Mouse (Mus musculus): ENCODE data around the gene Olfr433. TPM values are rescaled to one million over a fixed set of nuclear protein-coding genes. Genes with fewer than 3 reads are reported as not detected.

Olfr433 gene
- not detected for polyA plus RNA-seq (2014; fragmentation: Illumina TruSeq; extraction: RNeasy Lipid Tissue Mini Kit (QIAGEN cat#74804); ENCODE audit: low read depth, low replicate concordance)

GRCm38 (mm10) chr1:174040523-174041177 lies at the start of gene Olfr433:
Gene Olfr433, plus strand, starts transcription at chr1:174040705.

GRCm38 (mm10) chr1:174031698-174032097 lies 8.8 kb upstream of the Olfr433 start, which contains the start of gene Ifi205:
Gene Ifi205, minus strand, starts transcription at chr1:174031810.

GRCm38 (mm10) chr1:174048893-174049292 lies 8.4 kb downstream of the Olfr433 start, which contains the start of gene Olfr432:
Gene Olfr432, plus strand, starts transcription at chr1:174049205.

GRCm38 (mm10) chr1:174066305-174066704 lies 25.8 kb downstream of the Olfr433 start, which contains the start of gene Olfr430:
Gene Olfr430, plus strand, starts transcription at chr1:174066605.

GRCm38 (mm10) chr1:174084031-174084430 lies 43.5 kb downstream of the Olfr433 start, which contains the start of gene Olfr429:
Gene Olfr429, plus strand, starts transcription at chr1:174084331.

Other genes with a start within 250 kb of the Olfr433 start
- gene Ifi211, start 127.7 kb upstream of the Olfr433 start, polyA plus RNA-seq (2014; fragmentation: Illumina TruSeq; extraction: RNeasy Lipid Tissue Mini Kit (QIAGEN cat#74804); ENCODE audit: low read depth, low replicate concordance): 14.0 TPM
- 98.6 TPM for gene Mndal, start 98.2 kb upstream of the Olfr433 start, polyA plus RNA-seq (2014; fragmentation: Illumina TruSeq; extraction: RNeasy Lipid Tissue Mini Kit (QIAGEN cat#74804); ENCODE audit: low read depth, low replicate concordance)
- gene Ifi203, start 98.0 kb upstream of the Olfr433 start, polyA plus RNA-seq (2014; fragmentation: Illumina TruSeq; extraction: RNeasy Lipid Tissue Mini Kit (QIAGEN cat#74804); ENCODE audit: low read depth, low replicate concordance): 74.8 TPM
- not detected for gene Ifi202b, start 58.0 kb upstream of the Olfr433 start, polyA plus RNA-seq (2014; fragmentation: Illumina TruSeq; extraction: RNeasy Lipid Tissue Mini Kit (QIAGEN cat#74804); ENCODE audit: low read depth, low replicate concordance)
- gene Ifi205, start 8.9 kb upstream of the Olfr433 start, polyA plus RNA-seq (2014; fragmentation: Illumina TruSeq; extraction: RNeasy Lipid Tissue Mini Kit (QIAGEN cat#74804); ENCODE audit: low read depth, low replicate concordance): 8.8 TPM
- not detected for gene Olfr432, start 8.5 kb downstream of the Olfr433 start, polyA plus RNA-seq (2014; fragmentation: Illumina TruSeq; extraction: RNeasy Lipid Tissue Mini Kit (QIAGEN cat#74804); ENCODE audit: low read depth, low replicate concordance)
- not detected for gene Olfr430, start 25.9 kb downstream of the Olfr433 start, polyA plus RNA-seq (2014; fragmentation: Illumina TruSeq; extraction: RNeasy Lipid Tissue Mini Kit (QIAGEN cat#74804); ENCODE audit: low read depth, low replicate concordance)
- gene Olfr429, start 43.6 kb downstream of the Olfr433 start, polyA plus RNA-seq (2014; fragmentation: Illumina TruSeq; extraction: RNeasy Lipid Tissue Mini Kit (QIAGEN cat#74804); ENCODE audit: low read depth, low replicate concordance): not detected
- gene Olfr427, start 56.2 kb downstream of the Olfr433 start, polyA plus RNA-seq (2014; fragmentation: Illumina TruSeq; extraction: RNeasy Lipid Tissue Mini Kit (QIAGEN cat#74804); ENCODE audit: low read depth, low replicate concordance): not detected
- not detected for gene Olfr231, start 80.5 kb downstream of the Olfr433 start, polyA plus RNA-seq (2014; fragmentation: Illumina TruSeq; extraction: RNeasy Lipid Tissue Mini Kit (QIAGEN cat#74804); ENCODE audit: low read depth, low replicate concordance)
- gene Olfr424, start 90.8 kb downstream of the Olfr433 start, polyA plus RNA-seq (2014; fragmentation: Illumina TruSeq; extraction: RNeasy Lipid Tissue Mini Kit (QIAGEN cat#74804); ENCODE audit: low read depth, low replicate concordance): not detected
- gene Olfr420, start 114.9 kb downstream of the Olfr433 start, polyA plus RNA-seq (2014; fragmentation: Illumina TruSeq; extraction: RNeasy Lipid Tissue Mini Kit (QIAGEN cat#74804); ENCODE audit: low read depth, low replicate concordance): not detected
- not detected for gene Spta1, start 132.1 kb downstream of the Olfr433 start, polyA plus RNA-seq (2014; fragmentation: Illumina TruSeq; extraction: RNeasy Lipid Tissue Mini Kit (QIAGEN cat#74804); ENCODE audit: low read depth, low replicate concordance)
- gene Olfr419, start 211.4 kb downstream of the Olfr433 start, polyA plus RNA-seq (2014; fragmentation: Illumina TruSeq; extraction: RNeasy Lipid Tissue Mini Kit (QIAGEN cat#74804); ENCODE audit: low read depth, low replicate concordance): not detected